In genomic region chr12:104108507-104108906, GRCm38 (mm10) we compare ENCODE assay signal across 24 mouse cellular contexts. TPM values are rescaled to one million over a fixed set of nuclear protein-coding genes. Genes with fewer than 3 reads are reported as not detected.
DNase-seq lines count a peak whose midpoint lies in the region; ATAC-seq and TF ChIP-seq lines count a peak whose summit lies in the region.
"Had no signal": no experiment of that assay in that cellular context is flagged by ENCODE, and none has a peak within 500 bp of the region (broad histone marks: within the 10 kb centered on the region; RNA-seq: fewer than 3 reads in every experiment).

No protein-coding gene starts in this region.

- TF ChIP-seq POLR2A in kidney, adult 2 months (IDR thresholded peaks at IDR 0.05; ENCODE audit: low read depth, low read length): no peak

- no peaks in the 10 kb centered on the region for H3K4me1 ChIP-seq in kidney, adult 2 months (ENCODE audit: control insufficient read depth, insufficient read depth, low read length)
- peaks cover 4% of the 10 kb centered on the region; the same call in 1 of the 2 replicates for H3K4me1 ChIP-seq in liver, embryonic 16.5 days (ENCODE audit: control insufficient read depth, low read depth, low read length)
- H3K4me1 ChIP-seq: embryonic facial prominence, embryonic 15.5 days; forebrain, embryonic 10.5 days; heart, embryonic 13.5 days had no signal

- H3K9me3 ChIP-seq in liver, embryonic 16.5 days (replicated peaks; ENCODE audit: control insufficient read depth, low read length): no peaks in the 10 kb centered on the region
- H3K9me3 ChIP-seq: embryonic facial prominence, embryonic 15.5 days; forebrain, embryonic 10.5 days; heart, embryonic 13.5 days had no signal

- 56% methylated on average over 2 of the region's 2 CpGs for WGBS in kidney, adult 2 months
- 44% methylated on average over 2 of the region's 2 CpGs for WGBS in liver, embryonic 16.5 days (ENCODE audit: insufficient replicate concordance)

- H3K4me3 ChIP-seq in kidney, adult 2 months (ENCODE audit: insufficient read depth, low read depth, low read length): no peak overlapping the region
- no peak overlapping the region for H3K4me3 ChIP-seq in liver, embryonic 16.5 days (ENCODE audit: low read depth, low read length)
- H3K4me3 ChIP-seq: embryonic facial prominence, embryonic 15.5 days; erythroblast, embryonic 14.5 days; forebrain, embryonic 10.5 days; gastrocnemius, adult 2 months; heart, embryonic 13.5 days had no signal

- no peaks in the 10 kb centered on the region for H3K27me3 ChIP-seq in kidney, adult 2 months (replicated peaks; ENCODE audit: control insufficient read depth, insufficient read depth, low read length)
- H3K27me3 ChIP-seq in liver, embryonic 16.5 days (ENCODE audit: control insufficient read depth, insufficient read depth, low read depth, low read length): no peaks in the 10 kb centered on the region
- H3K27me3 ChIP-seq: embryonic facial prominence, embryonic 15.5 days; heart, embryonic 13.5 days; Patski had no signal

- H3K9ac ChIP-seq in liver, embryonic 16.5 days (ENCODE audit: low read depth, low read length): no peak overlapping the region
- H3K9ac ChIP-seq: embryonic facial prominence, embryonic 15.5 days; heart, embryonic 13.5 days had no signal

- no peak overlapping the region for H3K27ac ChIP-seq in kidney, adult 2 months (ENCODE audit: insufficient read depth, low read depth, low read length)
- H3K27ac ChIP-seq in liver, embryonic 16.5 days (ENCODE audit: low read length): peak overlapping the region; percentile 41; the same call in 1 of the 2 replicates
- H3K27ac ChIP-seq: embryonic facial prominence, embryonic 15.5 days; forebrain, embryonic 10.5 days; gastrocnemius, adult 2 months; heart, embryonic 13.5 days had no signal

- H3K4me2 ChIP-seq in liver, embryonic 16.5 days (ENCODE audit: low read depth, low read length): no peak overlapping the region
- H3K4me2 ChIP-seq: embryonic facial prominence, embryonic 15.5 days; heart, embryonic 13.5 days had no signal

- H3K36me3 ChIP-seq in kidney, adult 2 months (ENCODE audit: control insufficient read depth, insufficient read depth, low read length): no peaks in the 10 kb centered on the region
- no peaks in the 10 kb centered on the region for H3K36me3 ChIP-seq in liver, embryonic 16.5 days (ENCODE audit: control insufficient read depth, insufficient read depth)
- H3K36me3 ChIP-seq: embryonic facial prominence, embryonic 15.5 days; forebrain, embryonic 10.5 days; heart, embryonic 13.5 days had no signal

- TF ChIP-seq CTCF in kidney, adult 2 months (conservative IDR thresholded peaks at IDR 0.05; ENCODE audit: insufficient read depth, insufficient read length, low read depth, low read length): no peak

- ATAC-seq in liver, embryonic 16.5 days (ENCODE audit: low read depth): peak; percentile 56
- ATAC-seq: activated CD4-positive, CD25-positive, alpha-beta regulatory T cell, adult 4 months; forebrain, embryonic 14.5 days had no signal

- peak; percentile 80 for DNase-seq in kidney, adult 2 months
- DNase-seq in kidney, postnatal 4 days: no peak
- DNase-seq in liver: no peak
- DNase-seq in kidney, postnatal 36 days: peak; percentile 37 to 75
- no peak for DNase-seq in cerebellum, adult 9-11 months
- no peak for DNase-seq in embryo, embryonic 9.5 days (ENCODE audit: extremely low spot score)
- DNase-seq: adrenal gland, postnatal 14 days; cerebellum, adult 11-12 months; cerebellum, adult 9-10 months; cerebellum, postnatal 36 days; gastrocnemius, adult 2 months; gastrocnemius, postnatal 25 days; heart, postnatal 36 days had no signal

RNA-seq across cellular contexts. Expression of gene Serpina3a, which starts 4.0 kb away (rescaled TPM):
- not detected in 2 replicates for polyA plus RNA-seq in kidney, adult 2 months (2012; rRNA removed)
- not detected in 2 replicates for polyA plus RNA-seq in liver, embryonic 16.5 days (2015; fragmentation: Nextera tagmentation; extraction: Ambion mirVana)
- polyA plus RNA-seq: activated CD4-positive, CD25-positive, alpha-beta regulatory T cell, adult 4 months; embryonic facial prominence, embryonic 11.5 days; embryonic facial prominence, embryonic 15.5 days; erythroblast, embryonic 14.5 days; forebrain, embryonic 10.5 days; forebrain, embryonic 14.5 days; heart, embryonic 13.5 days; heart, postnatal 0 days; hindbrain, embryonic 11.5 days; Patski had no signal

RNA-seq across cellular contexts. Expression of gene Serpina5, which starts 7.6 kb away (rescaled TPM):
- not detected in 2 replicates for polyA plus RNA-seq in kidney, adult 2 months (2012; rRNA removed)
- 0.09 and 0.13 TPM in 2 replicates for polyA plus RNA-seq in liver, embryonic 16.5 days (2015; fragmentation: Nextera tagmentation; extraction: Ambion mirVana)
- polyA plus RNA-seq: activated CD4-positive, CD25-positive, alpha-beta regulatory T cell, adult 4 months; embryonic facial prominence, embryonic 11.5 days; embryonic facial prominence, embryonic 15.5 days; erythroblast, embryonic 14.5 days; forebrain, embryonic 10.5 days; forebrain, embryonic 14.5 days; heart, embryonic 13.5 days; heart, postnatal 0 days; hindbrain, embryonic 11.5 days had no signal

RNA-seq across cellular contexts. Expression of gene Serpina3b, which starts 19.3 kb away (rescaled TPM):
- not detected in 2 replicates for polyA plus RNA-seq in kidney, adult 2 months (2012; rRNA removed)
- polyA plus RNA-seq in liver, embryonic 16.5 days (2015; fragmentation: Nextera tagmentation; extraction: Ambion mirVana): 0.17 and 0.23 TPM in 2 replicates
- polyA plus RNA-seq: activated CD4-positive, CD25-positive, alpha-beta regulatory T cell, adult 4 months; embryonic facial prominence, embryonic 11.5 days; embryonic facial prominence, embryonic 15.5 days; erythroblast, embryonic 14.5 days; forebrain, embryonic 10.5 days; forebrain, embryonic 14.5 days; heart, postnatal 0 days; hindbrain, embryonic 11.5 days; Patski had no signal

RNA-seq across cellular contexts. Expression of gene Serpina3c, which starts 45.2 kb away (rescaled TPM):
- 1.0 and 2.2 TPM in 2 replicates for polyA plus RNA-seq in kidney, adult 2 months (2012; rRNA removed)
- polyA plus RNA-seq in liver, embryonic 16.5 days (2015; fragmentation: Nextera tagmentation; extraction: Ambion mirVana): 0.04 TPM in 1 of 2 replicates, not detected in the other
- polyA plus RNA-seq: activated CD4-positive, CD25-positive, alpha-beta regulatory T cell, adult 4 months; embryonic facial prominence, embryonic 11.5 days; erythroblast, embryonic 14.5 days; forebrain, embryonic 10.5 days; forebrain, embryonic 14.5 days; heart, embryonic 13.5 days; hindbrain, embryonic 11.5 days had no signal

Comparison
In these comparisons a context has a peak if more than half of its experiments do, and no peak if none do; other contexts are left out.
1. DNase-seq: peak in kidney, adult 2 months (single experiment) and kidney, postnatal 36 days (2 of 2); none in kidney, postnatal 4 days (0 of 2), liver (single experiment), cerebellum, adult 9-11 months (single experiment) and embryo, embryonic 9.5 days (single experiment).